Mouse (Mus musculus) heart, embryonic 14.5 days (tissue): Measurements from ENCODE around the gene Hmcn1. TPM values are rescaled to one million over a fixed set of nuclear protein-coding genes. Genes with fewer than 3 reads are reported as not detected.
A peak's percentile ranks its signal among the peaks of the same experiment; 100 is the strongest.

Experiments used
- ATAC-seq: fragments of 200-750 bp; cut with Nextera tagmentation; 2 replicates; pipeline ENCODE4 v1.8.0; 2017; ENCODE audit warnings: low read depth, moderate TSS enrichment; ENCODE audit not compliant: insufficient number of reproducible peaks, insufficient read depth, low FRiP score
- H3K27ac ChIP-seq, 2 experiments: fragments of 200-500 bp in 1 of 2; fragments of 300-500 bp in 1 of 2; sonication (generic) in 1 of 2; replicated peaks in 1 of 2; 2 replicates each; pipeline ENCODE4 v1.5.1; 2012 to 2014; ENCODE audit warnings: low read depth in 2 of 2, low read length in 2 of 2, control low read depth in 1 of 2, mild to moderate bottlenecking in 1 of 2, mixed read lengths in 1 of 2; ENCODE audit not compliant: control insufficient read depth in 1 of 2, insufficient read depth in 1 of 2
- H3K27me3 ChIP-seq: fragments of 300-500 bp; sonication (generic); 2 replicates; pipeline ENCODE4 v1.6.1; 2014; ENCODE audit warnings: mild to moderate bottlenecking, low read length, control low read depth; ENCODE audit not compliant: control insufficient read depth, insufficient read depth
- H3K36me3 ChIP-seq: fragments of 300-500 bp; sonication (generic); 2 replicates; pipeline ENCODE4 v1.6.1; 2014; ENCODE audit warnings: mild to moderate bottlenecking, control low read depth, low read length, mixed read lengths; ENCODE audit not compliant: control insufficient read depth, insufficient read depth
- H3K4me1 ChIP-seq, 2 experiments: fragments of 200-500 bp in 1 of 2; fragments of 300-500 bp in 1 of 2; sonication (generic) in 1 of 2; 2 replicates each; pipeline ENCODE4 v1.6.1; 2012 to 2014; ENCODE audit warnings: low read length in 2 of 2, control low read depth in 1 of 2, mixed read lengths in 1 of 2; ENCODE audit not compliant: control insufficient read depth in 2 of 2, insufficient read depth in 2 of 2
- H3K4me2 ChIP-seq: fragments of 300-500 bp; sonication (generic); 2 replicates; pipeline ENCODE4 v1.6.1; 2014; ENCODE audit warnings: mild to moderate bottlenecking, low read length
- H3K4me3 ChIP-seq, 2 experiments: fragments of 200-500 bp in 1 of 2; fragments of 300-500 bp in 1 of 2; sonication (generic) in 1 of 2; 2 replicates each; pipeline ENCODE4 v1.5.1; 2012 to 2014; ENCODE audit warnings: low read length in 2 of 2, mild to moderate bottlenecking in 2 of 2, control low read depth in 1 of 2, low read depth in 1 of 2, moderate library complexity in 1 of 2; ENCODE audit not compliant: control insufficient read depth in 1 of 2, insufficient read depth in 1 of 2
- H3K9ac ChIP-seq: fragments of 300-500 bp; sonication (generic); 2 replicates; pipeline ENCODE4 v1.6.1; 2014; ENCODE audit warnings: mild to moderate bottlenecking, low read length
- H3K9me3 ChIP-seq: fragments of 300-500 bp; sonication (generic); 2 replicates; pipeline ENCODE4 v1.6.1; 2016; ENCODE audit warnings: low read length, control low read depth; ENCODE audit not compliant: control insufficient read depth
- WGBS: fragments of 180-500 bp; shearing (Covaris S2); extraction: QIAGEN DNeasy Blood & Tissue Kit; methylation state at CpG from one replicate; pipeline ENCODE4 v1.1.7; 2014; 5-methylcytosine and 5-hydroxymethylcytosine counted together
- polyA plus RNA-seq: library from polyadenylated mRNA; unstranded; fragments of >200 nt; fragmentation: Nextera tagmentation; extraction: Ambion mirVana; gene quantifications from 2 replicates; pipeline ENCODE4 v1.2.1, GENCODE M21; 2014

Gene Hmcn1
- polyA plus RNA-seq, 1 experiment from 2014 or later: 35.1 TPM

DNA sequence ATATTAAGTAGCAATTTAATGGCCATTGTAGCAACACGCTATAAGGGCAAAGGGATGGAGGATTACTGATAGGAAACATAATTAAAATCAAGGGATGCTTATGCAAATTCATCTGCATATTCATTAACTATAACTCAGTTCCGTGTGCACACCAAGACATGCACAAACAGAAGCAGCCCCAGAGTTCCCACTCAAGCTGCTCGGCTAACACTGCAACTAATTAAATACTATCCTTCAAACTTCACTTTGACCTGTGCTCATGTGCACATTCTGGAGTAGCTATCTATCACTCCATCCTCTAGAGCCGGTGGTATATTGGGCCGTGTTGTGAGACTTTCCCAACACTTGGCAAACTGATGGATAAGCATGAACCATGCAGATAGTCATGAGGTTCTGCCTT, 119.2 kb downstream of the Hmcn1 start:
- ATAC-seq: no peak
- H3K27ac ChIP-seq: peak overlapping the region; percentile 14 to 55; a peak in 1 of 4 replicates

DNA sequence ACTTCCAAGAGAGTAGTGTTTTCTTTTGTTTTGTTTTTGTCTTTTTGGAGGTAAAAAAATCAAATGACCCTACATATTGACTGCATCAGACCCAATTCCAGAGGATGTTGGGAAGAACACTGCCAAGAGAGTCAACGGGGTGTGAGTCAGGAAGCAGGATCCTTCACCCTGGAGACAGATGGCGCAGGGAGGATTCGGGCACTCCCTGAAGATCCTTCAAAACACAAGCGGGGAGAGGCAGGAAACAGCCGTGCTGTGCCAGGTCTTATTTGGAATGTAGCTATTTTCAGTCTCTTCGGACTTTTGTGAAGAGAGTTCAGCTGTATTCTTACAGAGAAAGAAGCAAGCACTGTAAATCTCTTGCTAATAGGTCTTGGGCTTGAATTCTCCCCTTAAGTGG, 120.0 kb downstream of the Hmcn1 start:
- 16% methylated on average over 6 of the region's 6 CpGs for WGBS
- Histone ChIP-seq H3K9me3 (no peaks in the 10 kb centered on the region), H3K4me2 (peak overlapping the region; percentile 47)

More for the DNA sequence above, 119.2 kb downstream of the Hmcn1 start:
- H3K4me3 ChIP-seq: no peak overlapping the region
- no peak overlapping the region for H3K4me2 ChIP-seq
- H3K36me3 ChIP-seq: 0 out of 2 replicates have a peak, but pooled peaks cover 3% of the 10 kb centered on the region
- 76% methylated on average over 5 of the region's 5 CpGs for WGBS
- peaks cover 4 to 29% of the 10 kb centered on the region in 2 experiments for H3K4me1 ChIP-seq
- no peaks in the 10 kb centered on the region for H3K9me3 ChIP-seq
- H3K27me3 ChIP-seq: no peaks in the 10 kb centered on the region
- no peak overlapping the region for H3K9ac ChIP-seq

DNA sequence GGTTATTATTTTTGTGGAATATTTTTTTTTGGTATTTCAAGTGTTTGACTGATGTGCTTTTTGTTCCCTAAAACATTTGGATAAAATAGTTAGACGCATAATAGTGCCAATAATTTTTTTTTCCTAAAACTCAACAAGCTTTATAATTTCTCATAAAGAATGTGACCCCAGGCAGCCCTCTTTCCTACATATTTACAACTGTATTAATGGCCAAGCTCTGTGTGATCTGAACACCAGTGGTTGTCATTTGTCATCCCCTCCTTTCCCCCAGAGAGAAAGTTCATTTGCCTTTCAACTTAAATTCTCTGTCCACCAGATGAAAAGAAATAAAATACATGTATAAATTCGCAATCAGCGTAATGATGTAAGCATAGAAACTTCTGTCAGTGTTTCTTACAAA, 121.1 kb downstream of the Hmcn1 start:
- no peak for ATAC-seq
- H3K27me3 ChIP-seq: no peaks in the 10 kb centered on the region
- peaks cover 5 to 20% of the 10 kb centered on the region in 2 experiments; a peak in 3 of 4 replicates for H3K4me1 ChIP-seq
- 0 out of 2 replicates have a peak, but pooled peaks cover 3% of the 10 kb centered on the region for H3K36me3 ChIP-seq
- H3K4me2 ChIP-seq: no peak overlapping the region
- WGBS: 91% methylated on average over 3 of the region's 3 CpGs
- no peak overlapping the region for H3K4me3 ChIP-seq
- no peak overlapping the region for H3K27ac ChIP-seq
- no peaks in the 10 kb centered on the region for H3K9me3 ChIP-seq
- no peak overlapping the region for H3K9ac ChIP-seq

More for the DNA sequence above, 120.0 kb downstream of the Hmcn1 start:
- H3K27ac ChIP-seq: peak overlapping the region; percentile 49 to 55; a peak in 2 of 4 replicates
- peaks cover 5 to 25% of the 10 kb centered on the region in 2 experiments for H3K4me1 ChIP-seq
- H3K9ac ChIP-seq: no peak overlapping the region
- H3K4me3 ChIP-seq: no peak overlapping the region; a peak in 1 of 4 replicates
- no peak for ATAC-seq
- no peaks in the 10 kb centered on the region for H3K27me3 ChIP-seq
- H3K36me3 ChIP-seq: 0 out of 2 replicates have a peak, but pooled peaks cover 3% of the 10 kb centered on the region

DNA sequence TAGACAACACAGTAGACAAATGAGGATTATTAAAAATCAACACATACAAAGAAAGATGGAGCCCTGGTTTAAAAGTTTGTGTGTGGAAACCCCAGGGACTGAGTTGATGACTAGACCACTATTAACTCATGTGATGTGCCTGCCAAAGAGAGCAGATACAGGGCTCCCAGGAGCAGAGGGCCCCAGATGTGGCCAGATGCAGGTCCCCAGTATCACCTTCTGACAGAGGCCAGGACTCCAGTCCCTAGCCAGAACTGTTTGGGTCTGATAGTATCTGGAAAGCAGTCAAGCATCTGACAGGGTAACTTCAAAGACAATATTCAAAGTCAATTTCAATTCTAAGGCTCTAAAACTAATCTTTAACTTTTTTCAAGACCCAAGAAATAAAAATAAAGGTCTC, 124.0 kb downstream of the Hmcn1 start:
- Histone ChIP-seq H3K27me3 (no peaks in the 10 kb centered on the region), H3K4me1 (peaks cover 8 to 25% of the 10 kb centered on the region in 2 experiments), H3K9ac (no peak overlapping the region), H3K4me3 (no peak overlapping the region), H3K9me3 (no peaks in the 10 kb centered on the region), H3K4me2 (no peak overlapping the region), H3K27ac (no peak overlapping the region), H3K36me3 (no peaks in the 10 kb centered on the region)
- no peak for ATAC-seq

DNA sequence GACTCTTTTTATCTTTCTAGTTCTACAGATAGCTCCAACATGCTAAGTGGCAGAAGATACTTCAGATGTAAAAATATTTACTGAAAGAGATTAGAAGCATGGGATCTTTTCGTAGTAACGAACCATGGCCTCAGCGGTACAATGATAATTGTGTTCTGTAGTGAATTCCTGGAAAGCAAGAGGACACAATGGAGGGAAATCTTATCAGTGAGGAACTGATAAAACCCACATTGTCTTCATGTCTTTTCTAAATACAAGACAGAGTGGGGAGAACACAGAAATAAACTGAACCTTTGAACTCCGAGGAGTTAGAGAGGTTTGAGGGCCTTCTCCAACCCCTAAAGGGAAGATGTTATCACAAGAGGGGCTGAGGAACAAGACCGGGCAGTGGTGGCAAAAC, 126.6 kb downstream of the Hmcn1 start:
- peak; percentile 26; the same call in 1 of the 2 replicates for ATAC-seq
- Histone ChIP-seq H3K4me2 (peak overlapping the region; percentile 21; the same call in 1 of the 2 replicates), H3K27me3 (no peaks in the 10 kb centered on the region), H3K4me3 (no peak overlapping the region), H3K9me3 (no peaks in the 10 kb centered on the region), H3K4me1 (peaks cover 6 to 13% of the 10 kb centered on the region in 2 experiments), H3K36me3 (0 out of 2 replicates have a peak, but pooled peaks cover 3% of the 10 kb centered on the region), H3K9ac (no peak overlapping the region), H3K27ac (peak overlapping the region in 1 of 2 experiments; percentile 37; a peak in 1 of 4 replicates)
- 4% methylated on average over 5 of the region's 5 CpGs for whole genome bisulfite sequencing

DNA sequence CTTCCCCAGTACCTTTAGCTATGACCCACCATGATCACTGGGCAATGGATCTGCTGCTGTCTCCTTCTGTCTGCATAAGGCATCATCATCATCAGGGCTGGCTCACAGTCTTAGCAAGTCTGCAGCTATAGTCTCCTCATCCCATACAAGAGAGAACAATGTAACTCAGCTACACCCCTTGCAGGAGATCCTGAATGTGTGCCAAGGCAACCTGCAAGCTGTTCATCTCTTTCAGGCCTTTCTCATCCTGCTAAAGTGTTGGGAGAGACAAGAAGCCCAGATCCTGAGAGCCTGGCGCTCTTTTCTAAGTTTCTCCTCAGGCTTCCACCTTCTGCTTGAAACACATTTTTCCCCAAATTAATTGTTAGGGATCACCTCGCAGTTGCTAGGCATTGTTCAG, 135.5 kb downstream of the Hmcn1 start:
- 90% methylated on average over 2 of the region's 2 CpGs for WGBS
- H3K9me3 ChIP-seq: no peaks in the 10 kb centered on the region

DNA sequence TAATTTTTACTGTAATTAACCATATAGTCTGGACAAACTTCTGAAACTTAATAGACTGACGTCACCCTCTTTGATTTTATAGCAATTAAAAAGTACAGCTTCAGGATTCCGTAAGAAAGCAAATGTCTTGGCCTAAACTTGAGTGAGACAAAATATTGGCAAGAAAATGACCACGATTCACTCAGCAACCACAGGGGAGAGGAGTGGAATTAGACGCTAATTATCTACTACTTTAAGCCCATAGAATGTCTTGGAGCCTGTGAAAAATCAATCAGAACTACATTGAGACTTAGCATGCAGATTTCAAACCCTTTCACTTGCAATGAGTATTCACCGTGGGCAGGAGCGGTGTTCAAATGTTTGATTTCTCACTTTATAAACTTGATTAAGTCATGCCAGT, 159.8 kb downstream of the Hmcn1 start:
- ATAC-seq: no peak
- H3K9ac ChIP-seq: no peak overlapping the region
- H3K4me2 ChIP-seq: no peak overlapping the region
- no peaks in the 10 kb centered on the region; a peak in 1 of 4 replicates for H3K4me1 ChIP-seq
- no peak overlapping the region for H3K4me3 ChIP-seq
- no peaks in the 10 kb centered on the region for H3K27me3 ChIP-seq
- WGBS: 90% methylated on average over 6 of the region's 6 CpGs
- no peak overlapping the region for H3K27ac ChIP-seq
- H3K9me3 ChIP-seq: no peaks in the 10 kb centered on the region
- no peaks in the 10 kb centered on the region for H3K36me3 ChIP-seq

More for the DNA sequence above, 135.5 kb downstream of the Hmcn1 start:
- no peak for ATAC-seq
- no peak overlapping the region for H3K27ac ChIP-seq
- H3K4me3 ChIP-seq: no peak overlapping the region
- H3K4me2 ChIP-seq: no peak overlapping the region
- no peaks in the 10 kb centered on the region for H3K27me3 ChIP-seq
- H3K4me1 ChIP-seq: no peaks in the 10 kb centered on the region
- no peak overlapping the region for H3K9ac ChIP-seq
- H3K36me3 ChIP-seq: peaks cover 19% of the 10 kb centered on the region

DNA sequence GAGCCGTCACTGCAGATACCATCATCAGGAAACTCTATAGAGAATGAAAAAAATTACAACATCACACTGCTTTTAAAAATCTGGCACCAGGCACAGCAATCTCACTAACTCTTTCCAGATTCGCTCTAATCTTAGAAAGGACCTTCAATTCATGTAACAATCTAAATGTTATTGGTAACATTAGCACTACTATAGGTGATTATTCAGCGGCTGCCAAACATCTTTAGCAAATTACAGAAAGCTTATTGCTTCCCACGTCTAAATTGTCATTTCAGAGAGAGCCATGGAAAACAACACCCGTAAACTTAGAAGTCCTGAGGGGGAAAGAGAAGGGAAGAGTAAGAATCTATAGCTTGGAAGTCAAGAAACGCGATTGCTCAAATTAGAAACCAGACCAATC, 163.4 kb downstream of the Hmcn1 start:
- no peak overlapping the region for H3K27ac ChIP-seq
- no peak overlapping the region for H3K4me2 ChIP-seq
- no peak for ATAC-seq
- WGBS: 71% methylated on average over 7 of the region's 7 CpGs
- H3K4me1 ChIP-seq: peaks cover 0 to 15% of the 10 kb centered on the region in 2 experiments; a peak in 2 of 4 replicates
- H3K9me3 ChIP-seq: no peaks in the 10 kb centered on the region
- H3K36me3 ChIP-seq: no peaks in the 10 kb centered on the region
- H3K27me3 ChIP-seq: no peaks in the 10 kb centered on the region
- H3K9ac ChIP-seq: no peak overlapping the region
- no peak overlapping the region for H3K4me3 ChIP-seq
